Mouse (Mus musculus): Measurements from ENCODE around the gene Lamtor4. TPM values are rescaled to one million over a fixed set of nuclear protein-coding genes. Genes with fewer than 3 reads are reported as not detected.

The Lamtor4 gene
- polyA plus RNA-seq, 1 experiment from 2014 or later = 47.8 TPM

DNA sequence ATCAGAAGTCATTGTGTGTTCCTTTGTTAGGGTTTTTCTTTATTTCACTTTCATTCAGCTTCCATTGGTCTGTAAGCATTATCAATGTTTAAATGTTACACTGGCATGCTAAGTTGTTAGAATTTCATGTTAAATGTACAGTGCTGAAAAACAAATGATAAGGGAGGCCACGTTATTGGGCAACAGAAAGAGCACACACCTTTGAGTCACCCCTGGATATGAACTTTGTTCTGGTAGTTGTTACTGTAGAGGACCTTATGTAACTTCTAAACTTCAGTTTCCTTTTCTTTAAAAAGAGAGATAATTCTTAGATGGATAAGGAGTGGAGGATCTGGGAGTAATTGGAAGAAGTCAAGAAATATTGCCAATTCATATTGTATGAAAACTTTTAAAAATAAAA lies 36.4 kb downstream of the Lamtor4 start:
- ATAC-seq (ENCODE audit: low FRiP score) (no peak), DNase-seq (ENCODE audit: low spot score, missing footprints) (no peak)
- H3K9ac ChIP-seq (ENCODE audit: low read length) = no peak overlapping the region
- H3K36me3 ChIP-seq (ENCODE audit: control insufficient read depth, insufficient read depth, low read length) = no peaks in the 10 kb centered on the region
- no peak overlapping the region for H3K4me2 ChIP-seq
- 85% methylated on average over 1 of the region's 1 CpGs for WGBS
- H3K27me3 ChIP-seq (ENCODE audit: control insufficient read depth, insufficient read depth, low read length) = no peaks in the 10 kb centered on the region
- H3K9me3 ChIP-seq (ENCODE audit: control insufficient read depth, low read length) = no peaks in the 10 kb centered on the region
- H3K4me3 ChIP-seq (ENCODE audit: low read depth, low read length) = no peak overlapping the region
- no peak overlapping the region for H3K27ac ChIP-seq (ENCODE audit: low read depth, low read length)
- no peaks in the 10 kb centered on the region for H3K4me1 ChIP-seq (ENCODE audit: control insufficient read depth, insufficient read depth, low read length)

DNA sequence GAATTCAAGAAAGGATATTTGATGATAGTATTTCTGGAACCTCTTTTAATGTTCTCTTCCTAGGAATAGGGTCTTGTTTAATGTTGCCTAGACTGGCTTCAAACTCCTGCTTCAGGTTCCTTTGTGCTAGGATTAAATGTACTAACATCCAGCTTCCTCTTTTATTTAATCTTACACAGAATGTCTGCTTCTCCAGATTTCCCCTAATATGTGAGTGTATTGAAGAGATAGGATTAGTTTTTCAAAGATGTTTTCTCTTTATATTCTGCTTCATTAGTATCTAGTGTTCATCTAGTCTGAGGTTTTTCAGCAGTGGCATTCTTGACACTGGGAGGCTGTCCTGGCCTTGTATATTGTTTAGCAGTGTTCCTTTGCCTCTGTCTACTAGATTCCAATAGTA lies 38.9 kb downstream of the Lamtor4 start:
- Histone ChIP-seq H3K4me1 (ENCODE audit: control insufficient read depth, insufficient read depth, low read length) (no peaks in the 10 kb centered on the region), H3K27me3 (ENCODE audit: control insufficient read depth, insufficient read depth, low read length) (no peaks in the 10 kb centered on the region), H3K9me3 (ENCODE audit: control insufficient read depth, low read length) (no peaks in the 10 kb centered on the region), H3K27ac (ENCODE audit: low read depth, low read length) (no peak overlapping the region), H3K9ac (ENCODE audit: low read length) (no peak overlapping the region), H3K36me3 (ENCODE audit: control insufficient read depth, insufficient read depth, low read length) (no peaks in the 10 kb centered on the region), H3K4me2 (no peak overlapping the region), H3K4me3 (ENCODE audit: low read depth, low read length) (no peak overlapping the region)
- no peak for ATAC-seq (ENCODE audit: low FRiP score)
- no peak for DNase-seq (ENCODE audit: low spot score, missing footprints)

DNA sequence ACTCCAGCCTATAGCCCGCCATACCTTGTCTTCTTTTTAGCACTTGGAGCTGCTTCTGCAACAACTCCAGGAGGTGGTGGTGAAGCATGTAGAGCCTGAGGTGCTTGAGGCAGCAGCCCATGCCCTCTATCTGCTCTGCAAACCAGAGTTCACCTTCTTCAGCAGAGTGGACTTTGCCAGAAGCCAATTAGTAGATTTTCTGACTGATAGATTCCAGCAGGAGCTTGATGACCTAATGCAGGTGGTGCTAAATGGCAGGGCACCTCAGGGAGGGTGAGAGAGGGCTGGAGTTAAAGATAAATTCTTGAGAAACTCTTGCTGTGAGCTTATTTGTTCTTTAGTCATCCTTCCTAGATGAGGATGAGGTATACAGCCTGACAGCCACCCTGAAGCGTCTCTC lies 44.3 kb downstream of the Lamtor4 start:
- H3K4me2 ChIP-seq = no peak overlapping the region
- no peaks in the 10 kb centered on the region for H3K27me3 ChIP-seq (ENCODE audit: control insufficient read depth, insufficient read depth, low read length)
- H3K27ac ChIP-seq (ENCODE audit: low read depth, low read length) = no peak overlapping the region
- H3K9ac ChIP-seq (ENCODE audit: low read length) = no peak overlapping the region
- H3K9me3 ChIP-seq (ENCODE audit: control insufficient read depth, low read length) = no peaks in the 10 kb centered on the region
- ATAC-seq (ENCODE audit: low FRiP score) (no peak), DNase-seq (ENCODE audit: low spot score, missing footprints) (no peak)
- WGBS = 90% methylated on average over 2 of the region's 2 CpGs
- no peaks in the 10 kb centered on the region for H3K36me3 ChIP-seq (ENCODE audit: control insufficient read depth, insufficient read depth, low read length)
- H3K4me3 ChIP-seq (ENCODE audit: low read depth, low read length) = no peak overlapping the region
- no peaks in the 10 kb centered on the region for H3K4me1 ChIP-seq (ENCODE audit: control insufficient read depth, insufficient read depth, low read length)

Other genes starting within 250 kb of the Lamtor4 start
- gene Smok3a, start 234.2 kb upstream of the Lamtor4 start, polyA plus RNA-seq (2014; fragmentation: Nextera tagmentation; extraction: Ambion mirVana) = not detected in 2 replicates
- gene Smok3b, start 234.1 kb upstream of the Lamtor4 start, polyA plus RNA-seq (2014; fragmentation: Nextera tagmentation; extraction: Ambion mirVana) = not detected in 2 replicates
- gene Smok3c, start 202.3 kb upstream of the Lamtor4 start, polyA plus RNA-seq (2014; fragmentation: Nextera tagmentation; extraction: Ambion mirVana) = not detected in 2 replicates
- 39.1 and 45.0 TPM in 2 replicates for gene Zkscan1, start 170.4 kb upstream of the Lamtor4 start, polyA plus RNA-seq (2014; fragmentation: Nextera tagmentation; extraction: Ambion mirVana)
- 113 and 122 TPM in 2 replicates for gene Zscan21, start 138.6 kb upstream of the Lamtor4 start, polyA plus RNA-seq (2014; fragmentation: Nextera tagmentation; extraction: Ambion mirVana)
- 27.4 and 32.9 TPM in 2 replicates for gene Zfp113, start 99.7 kb upstream of the Lamtor4 start, polyA plus RNA-seq (2014; fragmentation: Nextera tagmentation; extraction: Ambion mirVana)
- gene Cops6, start 94.4 kb upstream of the Lamtor4 start, polyA plus RNA-seq (2014; fragmentation: Nextera tagmentation; extraction: Ambion mirVana) = 262 and 293 TPM in 2 replicates
- gene Ap4m1, start 83.5 kb upstream of the Lamtor4 start, polyA plus RNA-seq (2014; fragmentation: Nextera tagmentation; extraction: Ambion mirVana) = 15.2 and 17.3 TPM in 2 replicates
- 303 and 320 TPM in 2 replicates for gene Mcm7, start 83.1 kb upstream of the Lamtor4 start, polyA plus RNA-seq (2014; fragmentation: Nextera tagmentation; extraction: Ambion mirVana)
- gene Taf6, start 68.0 kb upstream of the Lamtor4 start, polyA plus RNA-seq (2014; fragmentation: Nextera tagmentation; extraction: Ambion mirVana) = 123 and 133 TPM in 2 replicates
- gene Cnpy4, start 68.0 kb upstream of the Lamtor4 start, polyA plus RNA-seq (2014; fragmentation: Nextera tagmentation; extraction: Ambion mirVana) = 51.8 and 53.3 TPM in 2 replicates
- gene Mblac1, start 61.2 kb upstream of the Lamtor4 start, polyA plus RNA-seq (2014; fragmentation: Nextera tagmentation; extraction: Ambion mirVana) = 10.0 and 10.8 TPM in 2 replicates
- gene Nxpe5, start 29.6 kb upstream of the Lamtor4 start, polyA plus RNA-seq (2014; fragmentation: Nextera tagmentation; extraction: Ambion mirVana) = not detected in 2 replicates
- gene BC037034, start 8.6 kb downstream of the Lamtor4 start, polyA plus RNA-seq (2014; fragmentation: Nextera tagmentation; extraction: Ambion mirVana) = 5.0 and 5.2 TPM in 2 replicates
- gene Gal3st4, start 17.4 kb downstream of the Lamtor4 start, polyA plus RNA-seq (2014; fragmentation: Nextera tagmentation; extraction: Ambion mirVana) = 4.6 and 5.5 TPM in 2 replicates
- gene Gm43720, start 24.5 kb downstream of the Lamtor4 start, polyA plus RNA-seq (2014; fragmentation: Nextera tagmentation; extraction: Ambion mirVana) = 0.14 and 0.20 TPM in 2 replicates
- 15.5 and 16.5 TPM in 2 replicates for gene Gpc2, start 24.5 kb downstream of the Lamtor4 start, polyA plus RNA-seq (2014; fragmentation: Nextera tagmentation; extraction: Ambion mirVana)
- 2.2 and 4.1 TPM in 2 replicates for gene Stag3, start 24.8 kb downstream of the Lamtor4 start, polyA plus RNA-seq (2014; fragmentation: Nextera tagmentation; extraction: Ambion mirVana)
- not detected in 2 replicates for gene Pvrig, start 86.5 kb downstream of the Lamtor4 start, polyA plus RNA-seq (2014; fragmentation: Nextera tagmentation; extraction: Ambion mirVana)
- 44.9 and 52.0 TPM in 2 replicates for gene Zfp157, start 186.0 kb downstream of the Lamtor4 start, polyA plus RNA-seq (2014; fragmentation: Nextera tagmentation; extraction: Ambion mirVana)

Data from midbrain, embryonic 11.5 days (tissue).